Mouse (Mus musculus): ENCODE measurements around the gene Aqr.

The Aqr gene

DNA sequence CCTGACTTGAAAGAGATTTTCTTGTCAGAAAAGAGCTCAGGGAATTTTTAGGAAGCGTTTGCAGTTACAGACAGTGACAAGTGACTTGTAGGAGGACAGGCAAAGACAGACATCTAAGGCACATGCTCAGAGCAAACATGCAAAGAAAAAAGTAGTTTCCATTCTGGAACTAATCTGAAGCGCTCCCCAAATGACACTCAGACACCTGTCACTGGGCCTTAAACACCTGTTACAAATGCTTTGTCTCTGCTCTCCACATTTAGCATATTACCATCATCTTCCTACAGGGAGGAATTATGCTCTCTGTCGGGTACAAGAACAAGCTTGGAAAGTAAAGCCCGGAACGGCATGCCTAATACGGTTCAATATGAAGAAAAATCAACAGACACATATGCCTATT lies 43.0 kb downstream of the Aqr start:
- intact Hi-C loops (cut with DNase I) = loop anchor here (2.0 to 10.0 kb wide), 2 partner anchors 179 to 277 kb away; no protein-coding TSS in a partner anchor

DNA sequence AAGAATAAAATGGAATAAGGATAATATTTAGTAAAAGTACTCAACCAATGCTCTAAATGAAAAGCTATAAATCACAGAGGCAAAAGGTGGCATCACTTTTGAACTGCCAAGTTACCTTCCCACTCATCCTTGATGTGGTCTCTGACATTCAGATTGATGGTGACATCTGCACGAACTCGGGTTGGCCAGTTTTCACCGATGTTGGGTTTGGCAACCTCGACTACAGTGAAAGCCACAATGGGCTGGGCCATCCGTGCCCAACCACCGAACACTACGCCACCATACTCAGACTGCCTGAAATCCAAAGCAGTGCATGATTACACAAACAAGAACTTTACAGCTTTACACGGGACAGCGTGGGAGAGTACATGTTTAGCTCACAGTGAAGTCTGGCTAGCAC lies 50.1 kb downstream of the Aqr start:
- intact Hi-C loops (cut with DNase I) = no loop called here

GRCm38 (mm10) chr2:114135777-114136176 lies 51.0 kb downstream of the Aqr start:
- intact Hi-C loops (cut with DNase I) = no loop called here

DNA sequence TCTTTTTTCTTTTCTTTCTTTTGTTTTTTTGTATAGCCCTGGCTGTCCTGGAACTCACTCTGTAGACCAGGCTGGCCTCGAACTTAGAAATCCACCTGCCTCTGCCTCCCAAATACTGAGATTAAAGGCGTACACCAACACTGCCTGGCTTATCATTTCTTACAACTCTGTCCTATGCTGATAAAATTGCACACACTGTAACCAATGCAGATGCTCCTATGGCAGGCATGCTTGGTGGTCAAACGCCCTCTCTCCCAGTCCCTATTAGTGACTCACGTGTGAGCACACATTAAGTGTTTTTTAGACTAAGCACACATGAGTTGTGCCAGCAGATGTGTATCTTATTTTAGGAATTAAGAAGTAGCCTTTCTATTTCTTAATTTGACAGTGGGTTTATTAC lies 53.5 kb downstream of the Aqr start:
- intact Hi-C loops (cut with DNase I) = no loop called here

DNA sequence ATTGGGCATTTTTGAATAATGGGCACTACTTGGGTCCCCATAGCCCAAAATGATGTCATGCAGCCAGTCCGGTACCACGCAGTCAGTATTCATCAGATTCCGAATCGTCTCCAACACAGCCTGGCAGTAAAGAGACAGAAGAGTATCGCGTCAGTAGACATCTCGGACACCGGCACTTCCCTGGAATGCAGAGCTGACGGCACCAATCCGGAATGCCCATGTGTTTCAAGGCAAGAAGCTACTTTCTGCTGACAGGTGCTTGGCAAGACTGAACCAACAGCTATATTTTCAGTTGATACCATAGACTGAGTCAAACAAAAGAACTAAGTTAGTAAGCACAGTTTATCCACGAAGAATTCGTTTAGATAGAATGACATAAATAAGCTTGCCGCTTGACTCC lies 56.2 kb downstream of the Aqr start:
- intact Hi-C loops (cut with DNase I) = no loop called here

DNA sequence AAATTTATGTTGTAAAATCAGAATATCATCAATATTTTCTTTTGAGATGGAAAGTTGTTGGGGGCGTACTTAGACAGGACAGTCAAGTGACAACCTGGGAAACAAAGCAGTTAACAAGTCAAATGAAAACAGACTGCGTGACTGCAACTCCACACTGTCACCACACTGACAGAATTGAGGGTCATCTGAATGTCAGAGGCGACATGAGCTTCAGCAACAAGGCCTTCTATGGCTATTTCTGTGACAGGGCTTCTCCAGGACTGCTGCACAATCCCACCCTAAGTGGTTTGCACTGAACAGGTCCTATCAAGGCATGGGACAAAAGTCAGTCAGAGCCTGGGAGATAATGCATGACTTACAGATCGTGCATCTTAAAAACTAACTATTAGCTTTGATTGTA lies 63.5 kb downstream of the Aqr start:
- intact Hi-C loops (cut with DNase I) = no loop called here

GRCm38 (mm10) chr2:114119451-114119850 lies 67.4 kb downstream of the Aqr start:
- intact Hi-C loops (cut with DNase I) = no loop called here

DNA sequence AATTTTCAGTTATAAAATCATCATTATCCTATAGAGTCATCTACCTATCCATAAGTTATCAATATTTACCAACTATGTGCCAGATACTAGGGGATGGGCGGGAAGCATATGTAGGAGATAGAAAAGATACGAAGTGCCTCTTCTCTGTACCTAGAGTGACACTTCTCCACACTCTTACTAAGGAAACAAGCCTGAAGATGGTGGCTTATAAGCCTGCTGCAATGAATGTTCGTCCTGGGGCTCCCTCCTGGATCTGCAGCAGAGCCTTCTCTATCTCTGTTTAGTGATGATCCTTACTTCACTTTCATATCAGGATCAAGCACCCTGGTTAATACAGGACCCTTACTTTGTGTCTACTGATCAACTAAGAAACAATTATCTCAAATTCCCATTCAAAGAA lies 69.2 kb downstream of the Aqr start:
- intact Hi-C loops (cut with DNase I) = no loop called here

DNA sequence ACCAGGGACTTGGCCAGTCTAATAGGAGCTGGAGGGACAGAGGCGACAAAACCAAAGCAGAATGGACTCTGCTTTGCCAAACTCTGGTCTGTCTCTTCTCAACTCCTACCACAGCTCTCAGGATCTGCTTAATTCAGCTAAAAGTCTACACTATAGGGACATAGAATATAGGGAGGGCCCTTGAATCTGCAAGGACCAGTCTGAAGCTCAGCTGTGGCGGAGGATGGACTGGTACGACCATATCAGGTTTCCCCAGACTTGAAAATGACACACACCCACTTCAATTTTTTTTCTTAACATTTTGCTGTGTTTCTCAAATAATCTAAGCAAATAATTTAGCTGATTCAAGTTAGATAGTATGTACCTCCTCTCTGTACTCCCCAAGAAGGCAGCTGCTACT lies 69.6 kb downstream of the Aqr start:
- intact Hi-C loops (cut with DNase I) = no loop called here

DNA sequence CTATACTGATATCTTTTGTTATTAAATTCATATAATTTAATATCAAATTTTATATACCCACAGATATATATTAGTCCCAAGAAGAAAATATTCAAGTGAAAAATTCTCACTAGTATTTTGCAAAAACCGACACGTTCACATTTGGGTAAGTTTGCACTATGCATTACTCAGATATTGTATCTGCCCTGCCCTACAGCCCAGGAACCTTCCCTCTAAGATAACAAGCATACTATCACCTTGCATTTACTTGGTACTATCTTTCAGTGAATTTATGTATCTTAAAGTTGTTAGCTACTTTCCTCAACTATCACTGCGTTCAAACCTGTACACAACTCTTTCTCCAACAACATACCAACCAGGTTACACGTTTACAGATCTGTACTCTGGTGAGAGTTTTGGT lies 71.3 kb downstream of the Aqr start:
- intact Hi-C loops (cut with DNase I) = no loop called here

GRCm38 (mm10) chr2:114107288-114108278 lies 79.2 kb downstream of the Aqr start:
- intact Hi-C loops (cut with DNase I) = no loop called here

- intact Hi-C loops (cut with DNase I) = no loop called here
These were observed 80.4 kb downstream of the Aqr start for GRCm38 (mm10) chr2:114106383-114106782.

DNA sequence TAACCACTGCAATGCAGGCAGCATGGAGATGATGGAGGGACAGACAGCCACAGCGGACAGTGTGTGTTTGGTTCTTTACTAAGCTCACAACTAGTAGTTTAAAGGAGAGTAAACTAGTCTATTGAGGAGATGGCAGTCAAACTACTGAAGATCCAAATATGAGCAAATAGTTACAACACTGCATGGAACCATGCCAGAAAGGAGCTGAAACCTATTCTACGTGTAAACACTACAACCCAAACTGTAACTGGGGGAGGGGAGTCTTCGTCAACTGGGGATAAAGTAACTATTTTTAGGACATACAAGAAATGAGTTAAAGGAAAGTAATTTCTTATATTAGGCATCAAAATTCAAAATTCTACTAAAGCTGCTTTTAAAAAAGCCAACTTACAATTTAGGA lies 84.4 kb downstream of the Aqr start:
- intact Hi-C loops (cut with DNase I) = no loop called here

GRCm38 (mm10) chr2:114100834-114101233 lies 86.0 kb downstream of the Aqr start:
- intact Hi-C loops (cut with DNase I) = no loop called here

DNA sequence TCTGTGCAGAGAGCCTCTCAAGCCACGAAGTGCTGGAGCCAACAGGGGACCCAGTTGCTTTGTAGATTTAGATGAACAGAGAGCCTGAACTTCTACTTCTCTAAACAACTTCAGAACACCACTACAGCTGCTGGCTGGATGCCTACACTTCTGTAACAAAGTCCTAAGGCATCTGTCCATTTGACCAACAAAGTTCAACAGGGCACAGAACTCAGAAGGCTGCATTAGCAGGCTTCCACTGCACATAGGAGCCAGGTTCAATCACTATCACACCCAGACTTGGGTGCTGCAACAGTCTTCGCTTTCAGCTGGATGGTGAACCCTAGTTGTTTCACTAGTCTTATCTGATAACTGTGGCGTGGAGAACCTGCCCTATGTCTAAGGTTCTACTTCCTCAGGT lies 87.0 kb downstream of the Aqr start:
- intact Hi-C loops (cut with DNase I) = no loop called here

GRCm38 (mm10) chr2:114099109-114099508 lies 87.7 kb downstream of the Aqr start:
- intact Hi-C loops (cut with DNase I) = no loop called here

DNA sequence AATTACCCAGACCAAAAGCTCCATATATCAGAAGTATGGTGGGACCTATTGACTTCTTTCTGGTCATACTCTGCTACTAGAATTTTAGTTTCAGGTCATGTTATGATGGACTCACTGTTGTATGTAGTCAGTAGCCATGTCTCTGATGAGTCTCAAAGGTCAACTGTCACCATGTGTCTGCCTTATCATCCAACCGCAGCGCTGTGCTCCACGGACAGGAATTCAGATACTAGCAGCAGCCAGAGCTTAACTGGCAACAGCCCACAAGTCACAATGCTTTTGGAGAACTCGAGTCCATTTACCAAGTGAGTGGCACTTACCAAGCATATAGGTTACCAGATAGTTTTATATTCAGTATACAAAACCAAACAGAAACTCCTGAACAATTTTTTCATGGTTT lies 89.2 kb downstream of the Aqr start:
- intact Hi-C loops (cut with DNase I) = no loop called here

DNA sequence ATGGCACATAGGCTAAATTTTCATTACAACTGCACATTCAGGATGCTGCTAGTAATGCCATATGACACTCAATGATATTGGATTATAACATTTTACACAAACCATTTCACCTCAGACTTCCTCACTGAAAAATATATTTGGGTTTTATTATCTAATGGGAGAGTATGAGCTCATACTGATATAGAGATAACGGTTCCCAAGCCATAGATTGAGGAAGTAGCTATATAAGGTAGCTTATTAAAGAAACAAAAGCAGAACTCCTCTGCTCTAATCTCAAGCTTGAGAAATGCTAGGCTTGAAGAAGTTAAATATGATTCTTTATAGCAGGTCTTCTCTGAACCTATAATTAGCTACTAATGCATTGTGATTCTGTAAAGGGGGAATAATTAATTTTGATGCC lies 90.3 kb downstream of the Aqr start:
- intact Hi-C loops (cut with DNase I) = no loop called here

DNA sequence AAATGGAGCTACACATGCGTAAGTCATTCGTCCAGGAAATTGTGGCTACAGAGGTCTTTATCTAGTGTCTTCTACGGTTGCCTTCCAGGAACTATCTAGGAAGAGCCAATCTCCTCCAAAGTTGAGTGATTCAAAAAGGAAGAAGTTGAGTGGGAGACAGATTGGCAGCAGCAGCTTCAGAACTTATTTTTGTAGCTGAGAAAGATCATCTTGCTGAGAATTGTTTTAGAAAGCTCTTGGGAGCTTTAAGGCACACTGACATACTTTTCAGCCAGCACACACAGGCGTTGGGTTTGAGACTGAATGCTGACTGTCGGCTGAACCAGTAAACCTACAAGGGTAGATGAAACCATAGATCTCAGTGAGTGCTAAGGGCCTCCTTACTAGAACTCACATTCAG lies 91.5 kb downstream of the Aqr start:
- intact Hi-C loops (cut with DNase I) = no loop called here

GRCm38 (mm10) chr2:114094696-114095095 lies 92.1 kb downstream of the Aqr start:
- intact Hi-C loops (cut with DNase I) = no loop called here

DNA sequence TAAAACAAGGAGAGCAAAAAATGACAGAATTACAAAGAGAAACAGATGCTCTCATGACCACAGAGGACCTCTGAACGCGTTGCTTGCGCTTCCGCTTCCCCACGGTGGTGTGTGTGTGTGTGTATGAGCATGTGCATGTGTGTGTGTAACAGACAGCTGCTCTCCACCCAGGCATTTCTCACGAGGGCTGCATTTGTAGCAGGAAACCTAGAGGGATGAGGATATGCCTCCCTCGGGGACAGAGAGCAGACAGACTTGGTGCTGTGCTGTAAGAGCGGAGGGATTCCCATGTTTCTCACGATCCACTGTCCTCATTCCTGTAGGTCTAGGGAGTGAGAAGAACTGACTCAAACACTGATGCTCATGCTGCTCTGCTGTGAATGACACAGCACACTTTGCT lies 93.2 kb downstream of the Aqr start:
- intact Hi-C loops (cut with DNase I) = no loop called here

- intact Hi-C loops (cut with DNase I) = no loop called here
These were observed 97.0 kb downstream of the Aqr start for GRCm38 (mm10) chr2:114089862-114090261.

DNA sequence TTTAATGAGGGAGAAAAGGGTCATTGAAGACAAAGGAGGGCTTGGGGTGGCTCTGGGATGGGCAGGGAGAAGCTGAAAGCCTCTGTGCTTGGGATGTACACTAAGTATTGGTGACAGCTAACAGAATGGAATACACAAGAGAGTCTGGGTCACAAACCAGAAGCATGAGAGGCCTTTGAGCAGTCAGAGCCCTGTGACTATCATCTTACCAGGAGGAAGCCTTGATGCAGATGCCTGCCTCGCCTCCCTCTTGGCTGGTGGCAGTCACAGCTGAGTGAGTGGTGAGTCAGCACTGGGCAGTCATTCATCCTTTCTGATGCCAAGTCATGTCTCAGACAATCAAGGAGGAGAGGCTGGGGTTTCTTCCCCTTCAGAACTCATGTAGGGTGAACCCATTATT lies 99.6 kb downstream of the Aqr start:
- intact Hi-C loops (cut with DNase I) = no loop called here
